Mouse (Mus musculus): ENCODE results near the gene Bcl7c.
A peak's percentile ranks its signal among the peaks of the same experiment; 100 is the strongest.
"Not testable (repeated sequence)": the region's sequence is repeated elsewhere in the genome, so short reads cannot be mapped to it uniquely, and the experiment has no call there.

Gene Bcl7c

GRCm38 (mm10) chr7:127648516-127649201 is 60.1 kb downstream of the Bcl7c start:
- no peak for DNase-seq (ENCODE audit: extremely low spot score)

GRCm38 (mm10) chr7:127647576-127647975 is 61.2 kb downstream of the Bcl7c start:
- DNase-seq (ENCODE audit: extremely low spot score) = not testable (repeated sequence)

GRCm38 (mm10) chr7:127646363-127646762 is 62.4 kb downstream of the Bcl7c start:
- no peak for DNase-seq (ENCODE audit: extremely low spot score)

GRCm38 (mm10) chr7:127642254-127642653 is 66.5 kb downstream of the Bcl7c start:
- no peak for DNase-seq (ENCODE audit: extremely low spot score)

- DNase-seq (ENCODE audit: extremely low spot score) = no peak
These were observed 67.5 kb downstream of the Bcl7c start for GRCm38 (mm10) chr7:127641260-127641659.

GRCm38 (mm10) chr7:127636963-127637362 is 71.8 kb downstream of the Bcl7c start:
- DNase-seq (ENCODE audit: extremely low spot score) = peak; percentile 80

GRCm38 (mm10) chr7:127631416-127631815 is 77.3 kb downstream of the Bcl7c start:
- no peak for DNase-seq (ENCODE audit: extremely low spot score)

- DNase-seq (ENCODE audit: extremely low spot score) = no peak
These were observed 80.1 kb downstream of the Bcl7c start for GRCm38 (mm10) chr7:127628646-127629045.

- DNase-seq (ENCODE audit: extremely low spot score) = no peak
These were observed 82.3 kb downstream of the Bcl7c start for GRCm38 (mm10) chr7:127626471-127626870.

GRCm38 (mm10) chr7:127626039-127626438 is 82.7 kb downstream of the Bcl7c start:
- DNase-seq (ENCODE audit: extremely low spot score) = no peak

GRCm38 (mm10) chr7:127618402-127618801 is 90.3 kb downstream of the Bcl7c start:
- not testable (repeated sequence) for DNase-seq (ENCODE audit: extremely low spot score)

GRCm38 (mm10) chr7:127617962-127618361 is 90.8 kb downstream of the Bcl7c start:
- DNase-seq (ENCODE audit: extremely low spot score) = no peak

GRCm38 (mm10) chr7:127616881-127617280 is 91.9 kb downstream of the Bcl7c start:
- no peak for DNase-seq (ENCODE audit: extremely low spot score)

- DNase-seq (ENCODE audit: extremely low spot score) = no peak
These were observed 92.4 kb downstream of the Bcl7c start for GRCm38 (mm10) chr7:127616336-127616735.

GRCm38 (mm10) chr7:127614891-127615843 is 93.6 kb downstream of the Bcl7c start, which contains the start of gene Zfp629:
Gene Zfp629 (minus strand): TSS chr7:127615797.
- peak; percentile 93 for DNase-seq (ENCODE audit: extremely low spot score)

- DNase-seq (ENCODE audit: extremely low spot score) = peak; percentile 57
These were observed 94.2 kb downstream of the Bcl7c start for GRCm38 (mm10) chr7:127614511-127614890.

GRCm38 (mm10) chr7:127614091-127614490 is 94.6 kb downstream of the Bcl7c start:
- no peak for DNase-seq (ENCODE audit: extremely low spot score)

- DNase-seq (ENCODE audit: extremely low spot score) = no peak
These were observed 95.2 kb downstream of the Bcl7c start for GRCm38 (mm10) chr7:127613501-127613900.

GRCm38 (mm10) chr7:127611561-127611960 is 97.2 kb downstream of the Bcl7c start:
- no peak for DNase-seq (ENCODE audit: extremely low spot score)

Data from embryo, embryonic 9.5 days (tissue).